In the genomic region with DNA sequence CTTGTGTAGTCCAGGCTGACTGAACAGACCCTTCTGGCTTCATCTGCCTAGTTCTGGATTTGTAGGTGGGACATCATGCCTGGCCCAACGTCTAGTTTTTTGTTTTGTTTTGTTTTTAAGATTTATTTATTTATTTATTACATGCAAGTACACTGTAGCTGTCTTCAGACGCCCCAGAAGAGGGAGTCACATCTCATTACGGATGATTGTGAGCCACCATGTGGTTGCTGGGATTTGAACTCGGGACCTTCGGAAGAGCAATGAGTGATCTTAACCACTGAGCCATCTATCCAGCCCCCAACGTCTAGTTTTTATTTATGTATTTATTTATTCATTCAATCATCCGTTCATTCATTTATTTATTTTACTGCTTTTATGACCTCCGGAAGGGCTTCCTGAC, we compare ENCODE assay signal across 10 mouse cellular contexts. TPM values are rescaled to one million over a fixed set of nuclear protein-coding genes. Genes with fewer than 3 reads are reported as not detected.
DNase-seq lines count a peak whose midpoint lies in the region; ATAC-seq and TF ChIP-seq lines count a peak whose summit lies in the region.
"Had no signal": no experiment of that assay in that cellular context is flagged by ENCODE, and none has a peak within 500 bp of the region (broad histone marks: within the 10 kb centered on the region; RNA-seq: fewer than 3 reads in every experiment).

No protein-coding gene starts in this region.

- TF ChIP-seq CTCF in midbrain, postnatal 0 days (IDR thresholded peaks at IDR 0.05), result no peak
- TF ChIP-seq CTCF in cerebellum, adult 2 months (IDR thresholded peaks at IDR 0.05; ENCODE audit: borderline replicate concordance, insufficient read depth, low read depth, low read length), result no peak

- intact Hi-C loops in heart, postnatal 14 days (cut with DNase I), result loop anchor here (5.0 kb wide), 1 partner anchor 186 kb away; no protein-coding TSS in a partner anchor

- H3K4me3 ChIP-seq in heart, embryonic 11.5 days (ENCODE audit: low read depth, low read length), result no peak overlapping the region
- no peak overlapping the region for H3K4me3 ChIP-seq in liver, embryonic 12.5 days
- H3K4me3 ChIP-seq in liver, embryonic 11.5 days (ENCODE audit: low read depth, low read length), result no peak overlapping the region
- no peak overlapping the region for H3K4me3 ChIP-seq in intestine, embryonic 16.5 days (ENCODE audit: low read length)
- no peak overlapping the region for H3K4me3 ChIP-seq in midbrain, postnatal 0 days (ENCODE audit: low read depth, low read length)
- H3K4me3 ChIP-seq in cerebellum, adult 2 months (replicated peaks; ENCODE audit: insufficient read depth, low read depth, low read length), result no peak overlapping the region
- H3K4me3 ChIP-seq: erythroblast, embryonic 14.5 days had no signal

- 67% methylated on average over 8 of the region's 8 CpGs for WGBS in heart, embryonic 11.5 days (ENCODE audit: insufficient replicate concordance)
- 62% methylated on average over 8 of the region's 8 CpGs for WGBS in liver, embryonic 12.5 days (ENCODE audit: insufficient replicate concordance)
- 66% methylated on average over 8 of the region's 8 CpGs for WGBS in liver, embryonic 11.5 days
- 64% methylated on average over 8 of the region's 8 CpGs for WGBS in intestine, embryonic 16.5 days
- WGBS in midbrain, postnatal 0 days, result 71% methylated on average over 8 of the region's 8 CpGs
- 66% methylated on average over 8 of the region's 8 CpGs for WGBS in cerebellum, adult 2 months

- no peaks in the 10 kb centered on the region for H3K4me1 ChIP-seq in heart, embryonic 11.5 days (ENCODE audit: control insufficient read depth, insufficient read depth, low read length)
- H3K4me1 ChIP-seq in liver, embryonic 12.5 days, result peaks cover 7% of the 10 kb centered on the region
- H3K4me1 ChIP-seq in liver, embryonic 11.5 days (replicated peaks; ENCODE audit: control insufficient read depth, insufficient read depth, low read length), result peaks cover 3% of the 10 kb centered on the region; the same call in 1 of the 2 replicates
- 0 out of 2 replicates have a peak, but pooled peaks cover 6% of the 10 kb centered on the region for H3K4me1 ChIP-seq in intestine, embryonic 16.5 days (ENCODE audit: control insufficient read depth, insufficient read depth, low read length)
- peaks cover 3% of the 10 kb centered on the region; the same call in 1 of the 2 replicates for H3K4me1 ChIP-seq in midbrain, postnatal 0 days (ENCODE audit: insufficient read depth, low read length)
- H3K4me1 ChIP-seq in cerebellum, adult 2 months (ENCODE audit: control insufficient read depth, insufficient read depth, low read length), result no peaks in the 10 kb centered on the region

- ATAC-seq in heart, embryonic 11.5 days (replicated peaks; ENCODE audit: insufficient number of reproducible peaks, low FRiP score, low TSS enrichment), result no peak
- no peak for ATAC-seq in liver, embryonic 12.5 days
- no peak for ATAC-seq in liver, embryonic 11.5 days (replicated peaks; ENCODE audit: low FRiP score)
- no peak for ATAC-seq in intestine, embryonic 16.5 days
- no peak for ATAC-seq in midbrain, postnatal 0 days (ENCODE audit: low FRiP score)

- no peak for TF ChIP-seq POLR2A in cerebellum, adult 2 months (IDR thresholded peaks at IDR 0.05; ENCODE audit: borderline replicate concordance, insufficient read depth, low read length)

- H3K4me2 ChIP-seq in heart, embryonic 11.5 days, result peak overlapping the region; percentile 59; the same call in 1 of the 2 replicates
- peak overlapping the region; percentile 48; the same call in 1 of the 2 replicates for H3K4me2 ChIP-seq in liver, embryonic 12.5 days
- no peak overlapping the region for H3K4me2 ChIP-seq in liver, embryonic 11.5 days
- peak overlapping the region; percentile 58; the same call in 1 of the 2 replicates for H3K4me2 ChIP-seq in intestine, embryonic 16.5 days (ENCODE audit: low read depth, low read length)
- H3K4me2 ChIP-seq in midbrain, postnatal 0 days (ENCODE audit: low read depth, low read length, poor library complexity, severe bottlenecking), result peak overlapping the region; percentile 68

- no peak overlapping the region for H3K27ac ChIP-seq in heart, embryonic 11.5 days (ENCODE audit: low read depth, low read length)
- H3K27ac ChIP-seq in liver, embryonic 12.5 days, result no peak overlapping the region
- H3K27ac ChIP-seq in liver, embryonic 11.5 days (ENCODE audit: low read depth, low read length), result no peak overlapping the region
- no peak overlapping the region for H3K27ac ChIP-seq in intestine, embryonic 16.5 days (ENCODE audit: low read length)
- no peak overlapping the region for H3K27ac ChIP-seq in midbrain, postnatal 0 days (ENCODE audit: low read depth, low read length)
- H3K27ac ChIP-seq in cerebellum, adult 2 months (ENCODE audit: insufficient read depth, low read length), result no peak overlapping the region
- H3K27ac ChIP-seq: liver, embryonic 14.5 days had no signal

- H3K27me3 ChIP-seq in heart, embryonic 11.5 days (ENCODE audit: control insufficient read depth, insufficient read depth, low read length), result no peaks in the 10 kb centered on the region
- peaks cover 31% of the 10 kb centered on the region for H3K27me3 ChIP-seq in liver, embryonic 12.5 days (replicated peaks)
- H3K27me3 ChIP-seq in liver, embryonic 11.5 days (replicated peaks; ENCODE audit: control insufficient read depth, insufficient read depth, low read length), result peaks cover 4% of the 10 kb centered on the region; the same call in 1 of the 2 replicates
- H3K27me3 ChIP-seq in intestine, embryonic 16.5 days (replicated peaks; ENCODE audit: control insufficient read depth, insufficient read depth, low read length), result 0 out of 2 replicates have a peak, but pooled peaks cover 2% of the 10 kb centered on the region
- H3K27me3 ChIP-seq in midbrain, postnatal 0 days (ENCODE audit: insufficient read depth, low read length), result no peaks in the 10 kb centered on the region
- H3K27me3 ChIP-seq in cerebellum, adult 2 months (ENCODE audit: control insufficient read depth, insufficient read depth, low read length), result no peaks in the 10 kb centered on the region

- DNase-seq in heart, postnatal 14 days, result no peak
- no peak for DNase-seq in liver, embryonic 11.5 days (ENCODE audit: low spot score)
- DNase-seq in midbrain, postnatal 0 days (ENCODE audit: low spot score), result no peak
- no peak for DNase-seq in MN1 (ENCODE audit: low spot score)
- DNase-seq in cerebellum, adult 2 months, result no peak

- H3K9me3 ChIP-seq in heart, embryonic 11.5 days (replicated peaks; ENCODE audit: control insufficient read depth, low read length), result no peaks in the 10 kb centered on the region
- H3K9me3 ChIP-seq in liver, embryonic 12.5 days (replicated peaks), result no peaks in the 10 kb centered on the region
- H3K9me3 ChIP-seq in liver, embryonic 11.5 days (ENCODE audit: control insufficient read depth, low read length), result no peaks in the 10 kb centered on the region
- no peaks in the 10 kb centered on the region for H3K9me3 ChIP-seq in intestine, embryonic 16.5 days (ENCODE audit: control insufficient read depth, low read length)
- H3K9me3 ChIP-seq in midbrain, postnatal 0 days (ENCODE audit: low read length), result no peaks in the 10 kb centered on the region

- H3K36me3 ChIP-seq in heart, embryonic 11.5 days (ENCODE audit: control insufficient read depth, insufficient read depth, low read length), result no peaks in the 10 kb centered on the region
- peaks cover 20% of the 10 kb centered on the region for H3K36me3 ChIP-seq in liver, embryonic 12.5 days
- H3K36me3 ChIP-seq in liver, embryonic 11.5 days (ENCODE audit: control insufficient read depth, insufficient read depth, low read length), result no peaks in the 10 kb centered on the region
- H3K36me3 ChIP-seq in intestine, embryonic 16.5 days (ENCODE audit: control insufficient read depth, insufficient read depth, low read length), result no peaks in the 10 kb centered on the region
- H3K36me3 ChIP-seq in midbrain, postnatal 0 days (ENCODE audit: insufficient read depth, low read length), result peaks cover 6% of the 10 kb centered on the region; the same call in 1 of the 2 replicates

- H3K9ac ChIP-seq in heart, embryonic 11.5 days (ENCODE audit: low read depth, low read length), result no peak overlapping the region
- no peak overlapping the region for H3K9ac ChIP-seq in liver, embryonic 12.5 days
- H3K9ac ChIP-seq in liver, embryonic 11.5 days (ENCODE audit: low read depth, low read length), result no peak overlapping the region
- no peak overlapping the region for H3K9ac ChIP-seq in intestine, embryonic 16.5 days (ENCODE audit: low read depth, low read length)
- H3K9ac ChIP-seq in midbrain, postnatal 0 days (replicated peaks; ENCODE audit: low read length, poor library complexity, severe bottlenecking), result no peak overlapping the region
- H3K9ac ChIP-seq: liver, embryonic 14.5 days had no signal

RNA-seq across cellular contexts. Expression of gene Wdr66, which starts 0.5 kb away (rescaled TPM):
- polyA plus RNA-seq in heart, embryonic 11.5 days (2014; fragmentation: Nextera tagmentation; extraction: Ambion mirVana), result 0.32 and 0.64 TPM in 2 replicates
- total RNA-seq in heart, postnatal 14 days (2021), result under 1 TPM; 0.81 to 0.93 TPM
- polyA plus RNA-seq in liver, embryonic 12.5 days (2016; fragmentation: Nextera tagmentation; extraction: Ambion mirVana), result 0.10 and 0.29 TPM in 2 replicates
- 0.12 and 0.40 TPM in 2 replicates for polyA plus RNA-seq in liver, embryonic 11.5 days (2014; fragmentation: Nextera tagmentation; extraction: Ambion mirVana)
- polyA plus RNA-seq in intestine, embryonic 16.5 days (2015; fragmentation: Nextera tagmentation; extraction: Ambion mirVana), result 0.40 and 0.50 TPM in 2 replicates
- 2.2 and 3.3 TPM in 2 replicates for total RNA-seq in midbrain, postnatal 0 days (2014; rRNA removed)
- 1.4 and 2.0 TPM in 2 replicates for polyA plus RNA-seq in midbrain, postnatal 0 days (2015; fragmentation: Nextera tagmentation; extraction: Ambion mirVana)
- polyA plus RNA-seq in cerebellum, adult 2 months (2012; rRNA removed), result 1.3 and 1.6 TPM in 2 replicates
